Mouse (Mus musculus): ENCODE results near the gene Akap8l.

DNA sequence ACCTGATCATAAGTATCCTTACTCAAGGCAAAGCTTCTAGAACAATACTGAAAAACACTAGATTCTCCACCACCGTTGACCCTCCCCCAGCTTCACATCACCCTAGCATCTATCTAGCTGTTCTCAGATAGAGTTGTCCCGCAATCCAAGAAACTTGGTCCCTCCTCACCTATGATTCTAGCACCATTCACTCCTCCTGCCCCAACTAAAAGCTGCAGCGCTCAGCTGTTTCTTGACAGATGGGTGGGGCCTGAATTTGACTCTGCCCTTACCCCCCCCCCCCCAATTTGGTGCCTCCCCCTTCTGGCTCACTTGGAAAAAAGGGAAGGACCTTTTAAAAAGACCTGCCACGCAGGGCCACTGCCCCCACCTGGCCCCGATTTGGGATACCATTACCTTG lies 14.4 kb upstream of the Akap8l start:
- TF ChIP-seq CTCF (IDR thresholded peaks at IDR 0.05; ENCODE audit: insufficient read depth, low read length) (no peak), POLR2A (IDR thresholded peaks at IDR 0.05; ENCODE audit: borderline replicate concordance, extremely low read depth, low read depth, low read length) (no peak)
